Mouse (Mus musculus): Measurements from ENCODE around the gene Cmip.
A peak's percentile ranks its signal among the peaks of the same experiment; 100 is the strongest.

Cmip gene

GRCm38 (mm10) chr8:117355111-117355831, 98.4 kb downstream of the Cmip start:
- no peak for DNase-seq

DNA sequence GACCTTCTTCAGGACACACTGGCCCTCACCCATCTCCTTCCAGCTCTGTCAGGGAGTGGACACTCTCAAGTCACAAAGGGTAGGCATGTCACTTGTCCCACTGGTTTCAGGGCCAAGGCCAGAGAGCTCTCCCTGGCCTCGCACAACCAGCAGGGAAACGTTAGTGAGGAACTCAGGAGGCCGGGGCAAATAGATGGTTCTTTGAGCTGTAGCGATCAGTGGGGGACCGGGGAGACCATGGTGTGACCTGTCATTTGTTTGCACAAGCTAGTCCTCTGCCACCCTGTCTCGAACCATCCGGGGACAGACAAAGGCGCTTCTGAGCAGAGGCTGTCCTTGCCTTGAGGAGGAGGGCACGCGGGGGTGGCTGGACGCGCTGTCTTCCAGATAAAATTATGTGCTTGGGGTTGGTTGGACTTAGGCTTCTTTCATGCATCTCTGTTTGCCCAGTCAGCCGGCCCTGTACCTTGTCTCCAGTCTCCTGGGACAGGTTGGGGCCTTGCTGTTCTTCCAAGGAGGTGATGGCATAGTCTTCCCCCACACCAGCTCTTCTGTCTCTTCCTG, 99.3 kb downstream of the Cmip start:
- no peak for DNase-seq

- no peak for DNase-seq
Observed at GRCm38 (mm10) chr8:117357491-117358467, 100.9 kb downstream of the Cmip start.

DNA sequence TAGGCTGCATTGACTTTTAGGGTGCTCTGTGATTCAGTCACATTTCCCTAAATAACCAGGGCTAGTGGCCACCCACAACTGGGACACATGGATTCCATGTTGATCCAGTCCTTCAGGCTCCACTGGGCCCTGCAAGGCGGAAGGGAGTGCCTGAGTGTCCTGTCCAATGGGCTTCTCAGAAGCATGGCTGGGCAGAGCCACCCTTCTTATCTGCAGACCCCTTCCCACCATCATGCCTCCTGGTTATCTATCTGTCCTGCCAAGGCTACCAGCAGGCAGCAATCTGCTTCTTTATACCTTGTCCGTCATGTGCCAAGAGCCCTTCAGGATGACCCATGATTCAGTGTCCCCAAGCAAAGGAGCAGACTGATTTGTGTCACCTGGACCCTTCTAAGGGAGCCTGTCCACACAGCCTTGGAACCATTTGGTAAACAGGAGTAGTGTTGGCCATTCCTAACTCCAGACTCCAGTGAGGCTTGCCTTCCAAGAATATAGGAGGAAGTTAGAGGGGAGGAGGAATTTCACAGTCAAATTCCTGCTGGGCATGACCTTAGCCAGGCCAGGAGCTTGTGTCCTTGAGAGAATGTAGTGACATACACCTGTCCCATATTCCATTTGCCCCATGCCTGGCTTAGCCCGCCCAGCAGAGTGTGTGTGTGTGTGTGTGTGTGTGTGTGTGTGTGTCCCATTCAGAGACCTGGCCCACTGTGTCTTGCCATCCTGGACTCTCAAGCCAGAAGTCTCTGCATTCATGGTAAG, 103.5 kb downstream of the Cmip start:
- no peak for DNase-seq

GRCm38 (mm10) chr8:117361595-117362437, 105.0 kb downstream of the Cmip start:
- no peak for DNase-seq

DNA sequence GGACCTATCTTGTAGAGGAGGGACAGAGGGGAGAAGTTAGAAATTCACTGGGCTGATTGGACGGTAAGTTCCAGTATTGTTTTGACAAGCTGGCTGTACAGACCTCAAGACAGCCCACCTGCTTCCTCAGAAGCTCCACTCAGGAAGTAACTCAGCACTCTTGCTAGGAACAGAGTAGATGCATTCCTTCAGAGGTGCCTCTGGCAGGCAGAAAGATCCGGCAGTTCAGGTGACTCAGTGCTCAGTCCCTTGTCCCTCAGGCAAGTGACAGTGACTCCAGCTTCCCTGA, 105.5 kb downstream of the Cmip start:
- DNase-seq, result no peak

- DNase-seq, result peak in 1 of 2 experiments; percentile 58
Observed at GRCm38 (mm10) chr8:117363291-117363690, 106.4 kb downstream of the Cmip start.

DNA sequence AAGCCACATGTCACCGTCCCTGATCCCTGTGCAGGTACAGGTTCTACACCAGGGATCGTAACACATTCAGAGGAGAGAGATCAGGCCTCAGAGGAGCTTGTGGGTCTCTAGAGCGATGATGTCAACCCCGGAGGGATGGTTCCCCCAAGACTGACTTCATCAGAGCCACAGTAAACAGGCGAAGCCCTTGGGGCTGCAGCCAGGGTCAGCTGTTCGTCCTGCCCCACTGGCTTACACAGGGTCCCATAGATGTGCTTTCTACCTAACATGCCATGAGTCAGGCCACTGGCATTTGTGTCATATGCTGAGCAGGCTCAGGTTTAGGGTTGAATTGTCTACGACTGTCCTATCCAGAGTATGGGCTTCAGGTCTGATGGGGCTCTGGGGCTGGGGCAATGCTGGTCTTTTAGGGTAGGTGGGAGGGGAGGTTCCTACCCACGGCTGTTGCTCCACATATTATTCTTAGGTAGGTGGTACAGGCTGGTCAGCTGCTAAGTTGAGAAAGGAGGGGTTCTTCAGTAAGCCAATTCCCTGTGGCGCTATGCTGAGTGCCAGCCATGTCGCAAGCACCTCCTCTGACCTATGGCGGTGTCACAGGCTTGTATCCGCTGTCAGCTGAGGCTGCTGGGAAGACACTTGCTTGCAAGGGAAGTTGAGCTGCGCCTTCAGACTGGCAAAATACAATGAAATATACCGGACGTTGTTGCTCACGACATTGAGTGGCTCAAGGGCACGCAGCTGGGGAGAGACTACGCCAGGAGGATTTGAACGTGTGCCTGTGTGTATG, 107.7 kb downstream of the Cmip start:
- peak; percentile 72 to 73 for DNase-seq

DNA sequence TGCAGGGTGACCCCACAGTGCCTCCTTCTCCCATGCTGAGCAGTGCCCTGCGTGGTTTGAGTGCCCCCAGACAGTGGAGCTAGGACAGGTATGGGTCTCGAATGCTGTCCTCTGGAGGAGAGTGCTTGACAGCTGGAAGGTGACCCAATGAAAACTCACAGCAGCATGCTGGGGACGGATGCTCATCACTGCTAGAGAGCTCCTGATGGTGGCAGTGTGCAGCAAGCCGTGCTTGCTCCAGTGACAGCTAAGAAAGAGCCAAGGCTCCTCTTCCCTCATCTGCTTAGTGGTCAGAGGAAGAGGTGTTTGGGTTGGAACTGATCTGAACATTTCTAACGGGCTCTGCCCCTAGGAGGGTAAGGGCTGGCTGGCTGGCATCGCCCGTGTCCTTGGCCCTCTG, 109.6 kb downstream of the Cmip start:
- DNase-seq, result no peak

DNA sequence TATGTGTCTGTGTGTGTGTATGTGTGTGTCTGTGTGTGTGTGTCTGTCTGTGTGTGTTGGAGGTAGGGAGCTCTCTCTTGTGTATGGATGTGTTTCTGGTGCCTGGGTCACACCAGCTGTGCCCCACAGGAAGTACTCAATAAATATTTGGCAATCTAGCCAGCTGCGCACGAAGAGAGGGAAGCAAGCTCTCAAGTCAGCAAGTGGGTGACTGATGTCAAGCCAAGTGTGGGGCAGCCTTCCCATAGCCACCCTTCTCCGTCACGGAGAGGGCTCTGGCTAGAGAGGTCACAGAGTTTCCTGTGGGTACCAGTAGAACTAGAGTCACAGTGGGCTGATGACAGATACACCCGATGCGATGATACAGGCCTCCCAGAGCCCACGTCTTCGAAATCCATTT, 110.6 kb downstream of the Cmip start:
- DNase-seq, result peak; percentile 74 to 85

- DNase-seq, result peak; percentile 82 to 89
Observed at GRCm38 (mm10) chr8:117368781-117369180, 111.9 kb downstream of the Cmip start.

DNA sequence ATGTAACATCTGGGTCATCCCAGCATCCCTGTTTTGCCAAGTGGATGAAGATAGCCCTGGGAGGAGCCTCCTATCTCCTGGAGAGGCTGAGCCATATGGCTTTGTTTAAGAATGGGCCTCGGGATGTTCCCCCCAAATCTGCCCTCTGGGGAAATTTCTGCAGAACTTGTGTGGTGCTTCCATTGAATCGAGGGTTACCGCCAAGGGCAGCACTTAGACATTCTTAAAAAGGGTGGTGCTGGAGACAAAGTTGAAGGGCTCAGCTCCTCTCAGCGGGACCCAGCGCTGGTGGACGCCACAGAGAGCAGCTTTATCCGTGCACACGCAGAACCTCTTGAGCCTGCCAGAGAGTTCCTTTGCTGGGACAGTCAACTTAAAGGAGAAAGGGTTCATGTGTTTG, 113.1 kb downstream of the Cmip start:
- DNase-seq, result no peak

GRCm38 (mm10) chr8:117371189-117371588, 114.3 kb downstream of the Cmip start:
- no peak for DNase-seq

- no peak for DNase-seq
Observed at GRCm38 (mm10) chr8:117372070-117372469, 115.2 kb downstream of the Cmip start.

DNA sequence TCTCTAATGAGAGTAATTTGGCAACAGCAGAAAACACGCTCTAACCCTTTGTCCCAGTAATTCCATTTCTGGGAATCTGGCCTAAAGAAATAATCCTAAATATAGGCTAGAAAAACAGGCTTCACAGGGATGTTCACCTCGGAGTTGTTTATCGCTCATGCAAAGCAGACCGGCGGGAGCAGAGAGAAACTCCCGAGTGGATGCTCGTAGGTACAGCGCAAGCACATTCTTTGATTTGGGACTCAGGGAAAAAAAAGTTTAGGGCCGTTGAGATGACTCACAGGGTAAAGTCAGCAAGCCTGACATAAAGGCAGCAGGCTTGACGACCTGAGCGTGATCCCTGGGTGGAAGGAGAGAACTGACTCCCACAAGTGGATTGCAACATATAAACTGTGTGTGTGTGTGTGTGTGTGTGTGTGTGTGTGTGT, 116.2 kb downstream of the Cmip start:
- no peak for DNase-seq

GRCm38 (mm10) chr8:117374087-117374486, 117.2 kb downstream of the Cmip start:
- DNase-seq, result no peak

- DNase-seq, result no peak
Observed at GRCm38 (mm10) chr8:117376997-117377396, 120.1 kb downstream of the Cmip start.

DNA sequence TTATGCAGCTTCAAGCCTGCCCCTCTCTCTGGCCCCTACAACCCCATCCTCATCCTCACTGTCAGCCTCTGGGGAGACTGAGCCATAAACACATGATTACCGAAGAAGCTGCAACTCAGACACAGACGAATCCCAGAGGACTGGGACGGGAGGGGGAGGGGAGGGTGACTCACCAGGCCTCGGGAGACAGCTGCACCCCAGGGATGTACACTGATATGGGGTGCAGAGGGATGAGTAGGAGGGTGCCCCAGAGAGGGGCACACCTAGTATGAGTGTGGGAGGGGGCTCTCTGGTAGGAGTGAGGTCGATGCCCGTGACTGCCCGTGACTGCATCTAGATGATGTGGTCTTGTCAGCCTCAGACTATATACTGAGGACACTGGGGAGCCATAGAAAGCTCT, 121.8 kb downstream of the Cmip start:
- no peak for DNase-seq

DNA sequence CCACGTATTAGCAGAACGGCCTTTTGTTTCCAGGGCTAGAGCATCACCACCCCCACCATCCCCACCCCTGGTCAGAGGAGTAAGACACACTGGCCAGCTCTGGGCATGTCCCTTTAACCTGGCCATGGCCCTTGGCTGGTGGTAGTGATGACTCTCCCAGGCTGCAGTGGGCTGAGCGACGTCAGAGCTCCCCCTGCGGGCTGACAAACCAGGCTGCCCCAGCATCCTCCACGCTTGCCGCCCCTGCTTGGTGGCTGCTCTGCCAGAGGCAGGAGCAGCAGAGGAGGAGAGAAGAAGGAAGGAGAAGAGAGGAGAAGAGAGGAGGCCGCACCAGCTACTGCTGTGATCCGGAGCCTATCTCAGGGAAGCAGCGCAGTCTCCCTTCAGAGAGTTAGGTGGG, 122.3 kb downstream of the Cmip start:
- peak; percentile 53 to 55 for DNase-seq

- peak; percentile 72 to 83 for DNase-seq
Observed at GRCm38 (mm10) chr8:117380796-117381195, 123.9 kb downstream of the Cmip start.

- DNase-seq, result peak; percentile 42 to 48
Observed at GRCm38 (mm10) chr8:117386142-117386541, 129.3 kb downstream of the Cmip start.
